Mouse (Mus musculus): ENCODE results near the gene Irak4.

DNA sequence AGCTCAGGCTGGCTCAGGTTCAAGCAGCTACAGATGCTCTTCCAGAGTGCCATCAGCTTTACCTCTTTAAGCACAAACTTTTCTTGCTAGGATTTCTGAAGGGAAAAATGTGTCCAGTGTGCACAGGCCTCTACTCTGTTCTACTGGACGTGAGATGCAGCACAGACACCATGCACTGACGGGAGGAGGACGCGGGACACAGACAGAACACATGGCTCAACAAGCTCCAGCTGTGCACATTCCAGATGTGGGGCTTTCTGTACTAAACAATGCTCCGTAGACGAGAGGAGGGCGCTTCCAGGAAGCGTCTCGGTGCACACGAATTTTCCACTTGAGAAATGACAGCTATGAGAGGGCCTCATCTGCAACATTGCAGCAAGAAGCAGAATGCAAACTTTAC lies 39.7 kb downstream of the Irak4 start:
- TF ChIP-seq TAL1 (IDR thresholded peaks at IDR 0.05; ENCODE audit: low read length) (no peak), GATA1 (IDR thresholded peaks at IDR 0.05; ENCODE audit: low read length) (no peak)
